Mouse (Mus musculus) adrenal gland, postnatal 10 days (tissue): ENCODE data around the gene 1810010D01Rik. TPM values are rescaled to one million over a fixed set of nuclear protein-coding genes. Genes with fewer than 3 reads are reported as not detected.

Source experiments
- DNase-seq: peaks from one replicate; pipeline ENCODE4 v3.0.0; 2021; ENCODE audit warnings: mixed read lengths
- total RNA-seq, 2 experiments: library from RNA; stranded (reverse); gene quantifications; 2 replicates each; pipeline ENCODE4 v1.2.3; 2021

1810010D01Rik gene
- total RNA-seq, 2 experiments from 2014 or later = 0.58 TPM; not detected in 1

- no peak for DNase-seq
Measured at GRCm38 (mm10) chr7:145211680-145212659, 4.1 kb upstream of the 1810010D01Rik start.

- DNase-seq = no peak
Measured at GRCm38 (mm10) chr7:145210477-145211070, 2.7 kb upstream of the 1810010D01Rik start.

- DNase-seq = no peak
Measured at GRCm38 (mm10) chr7:145206801-145207200, 1.1 kb downstream of the 1810010D01Rik start.

GRCm38 (mm10) chr7:145206056-145206610 is 1.8 kb downstream of the 1810010D01Rik start:
- DNase-seq = peak; percentile 80

- no peak for DNase-seq
Measured at GRCm38 (mm10) chr7:145205363-145205902, 2.5 kb downstream of the 1810010D01Rik start.

GRCm38 (mm10) chr7:145199711-145200110 is 8.2 kb downstream of the 1810010D01Rik start:
- DNase-seq = no peak

- peak; percentile 40 for DNase-seq
Measured at GRCm38 (mm10) chr7:145198223-145198714, 9.7 kb downstream of the 1810010D01Rik start.

GRCm38 (mm10) chr7:145197711-145198110 is 10.2 kb downstream of the 1810010D01Rik start:
- DNase-seq = no peak

GRCm38 (mm10) chr7:145197042-145197441 is 10.9 kb downstream of the 1810010D01Rik start:
- no peak for DNase-seq

GRCm38 (mm10) chr7:145196340-145196739 is 11.6 kb downstream of the 1810010D01Rik start:
- no peak for DNase-seq

- peak; percentile 31 for DNase-seq
Measured at GRCm38 (mm10) chr7:145195186-145195927, 12.6 kb downstream of the 1810010D01Rik start.

GRCm38 (mm10) chr7:145194455-145195161 is 13.3 kb downstream of the 1810010D01Rik start:
- DNase-seq = peak; percentile 78

- DNase-seq = no peak
Measured at GRCm38 (mm10) chr7:145192836-145193235, 15.1 kb downstream of the 1810010D01Rik start.

- DNase-seq = no peak
Measured at GRCm38 (mm10) chr7:145190520-145190919, 17.4 kb downstream of the 1810010D01Rik start.

GRCm38 (mm10) chr7:145189342-145189741 is 18.6 kb downstream of the 1810010D01Rik start:
- no peak for DNase-seq

GRCm38 (mm10) chr7:145187802-145188201 is 20.1 kb downstream of the 1810010D01Rik start:
- no peak for DNase-seq

GRCm38 (mm10) chr7:145182388-145182787 is 25.5 kb downstream of the 1810010D01Rik start:
- DNase-seq = no peak

GRCm38 (mm10) chr7:145181376-145182034 is 26.4 kb downstream of the 1810010D01Rik start:
- DNase-seq = no peak

- DNase-seq = no peak
Measured at GRCm38 (mm10) chr7:145179691-145180091, 28.2 kb downstream of the 1810010D01Rik start.
